Mouse (Mus musculus): ENCODE measurements at regions not wholly inside any gene's neighbourhood (a gene's known extent, or its start where the extent isn't known, plus 50 kb on each side); places are given as distances from the start of the nearest gene placed in this dataset.

GRCm38 (mm10) chr12:25162843-25163242 lies 65.9 kb upstream of the Id2 start:
- ATAC-seq (replicated peaks; ENCODE audit: low FRiP score) (no peak), DNase-seq (ENCODE audit: low spot score) (no peak)
- Histone ChIP-seq H3K4me2 (no peak overlapping the region), H3K9me3 (ENCODE audit: control insufficient read depth, low read length) (no peaks in the 10 kb centered on the region), H3K27me3 (replicated peaks; ENCODE audit: control insufficient read depth, insufficient read depth, low read length) (no peaks in the 10 kb centered on the region), H3K27ac (ENCODE audit: low read depth, low read length) (no peak overlapping the region), H3K36me3 (ENCODE audit: control insufficient read depth, insufficient read depth, low read length) (no peaks in the 10 kb centered on the region), H3K9ac (ENCODE audit: low read depth, low read length) (no peak overlapping the region), H3K4me3 (ENCODE audit: low read depth, low read length) (no peak overlapping the region), H3K4me1 (replicated peaks; ENCODE audit: control insufficient read depth, insufficient read depth, low read length) (no peaks in the 10 kb centered on the region; the same call in none of the 2 replicates)
- 85% methylated on average over 6 of the region's 6 CpGs for WGBS

DNA sequence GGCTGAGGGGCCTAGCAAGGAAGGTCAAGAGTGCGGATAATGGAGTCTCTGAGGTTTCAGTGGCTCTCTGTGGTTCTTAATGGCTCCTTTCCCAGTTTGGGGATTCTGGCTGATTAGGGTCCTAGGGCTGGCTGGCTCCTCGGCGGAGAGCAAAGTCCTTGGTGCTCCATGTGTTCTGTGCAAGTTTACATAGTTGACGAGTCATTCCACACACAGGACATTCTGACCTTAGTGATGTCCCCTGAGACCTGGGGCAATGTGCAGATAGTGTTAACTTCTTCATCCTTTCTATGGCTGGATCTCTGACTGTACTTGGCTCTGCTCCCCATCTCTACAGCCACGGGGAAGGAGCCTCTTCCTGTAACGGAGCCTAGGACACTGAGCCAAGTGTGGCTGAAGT lies 65.0 kb upstream of the Id2 start:
- Histone ChIP-seq H3K27me3 (replicated peaks; ENCODE audit: control insufficient read depth, insufficient read depth, low read length) (no peaks in the 10 kb centered on the region), H3K4me3 (ENCODE audit: low read depth, low read length) (no peak overlapping the region), H3K4me2 (no peak overlapping the region), H3K4me1 (replicated peaks; ENCODE audit: control insufficient read depth, insufficient read depth, low read length) (no peaks in the 10 kb centered on the region; the same call in none of the 2 replicates), H3K27ac (ENCODE audit: low read depth, low read length) (no peak overlapping the region), H3K9me3 (ENCODE audit: control insufficient read depth, low read length) (no peaks in the 10 kb centered on the region), H3K36me3 (ENCODE audit: control insufficient read depth, insufficient read depth, low read length) (no peaks in the 10 kb centered on the region), H3K9ac (ENCODE audit: low read depth, low read length) (no peak overlapping the region)
- no peak for ATAC-seq (replicated peaks; ENCODE audit: low FRiP score)
- WGBS: 72% methylated on average over 6 of the region's 6 CpGs
- no peak for DNase-seq (ENCODE audit: low spot score)

GRCm38 (mm10) chr12:25160990-25161843 lies 64.3 kb upstream of the Id2 start:
- 77% methylated on average over 15 of the region's 15 CpGs for WGBS
- no peaks in the 10 kb centered on the region; the same call in none of the 2 replicates for H3K4me1 ChIP-seq (replicated peaks; ENCODE audit: control insufficient read depth, insufficient read depth, low read length)
- no peak for ATAC-seq (replicated peaks; ENCODE audit: low FRiP score)
- no peak overlapping the region for H3K4me2 ChIP-seq
- H3K9me3 ChIP-seq (ENCODE audit: control insufficient read depth, low read length): no peaks in the 10 kb centered on the region
- no peak overlapping the region for H3K9ac ChIP-seq (ENCODE audit: low read depth, low read length)
- no peak for DNase-seq (ENCODE audit: low spot score)
- H3K36me3 ChIP-seq (ENCODE audit: control insufficient read depth, insufficient read depth, low read length): no peaks in the 10 kb centered on the region
- H3K4me3 ChIP-seq (ENCODE audit: low read depth, low read length): no peak overlapping the region
- H3K27ac ChIP-seq (ENCODE audit: low read depth, low read length): no peak overlapping the region
- no peaks in the 10 kb centered on the region for H3K27me3 ChIP-seq (replicated peaks; ENCODE audit: control insufficient read depth, insufficient read depth, low read length)

DNA sequence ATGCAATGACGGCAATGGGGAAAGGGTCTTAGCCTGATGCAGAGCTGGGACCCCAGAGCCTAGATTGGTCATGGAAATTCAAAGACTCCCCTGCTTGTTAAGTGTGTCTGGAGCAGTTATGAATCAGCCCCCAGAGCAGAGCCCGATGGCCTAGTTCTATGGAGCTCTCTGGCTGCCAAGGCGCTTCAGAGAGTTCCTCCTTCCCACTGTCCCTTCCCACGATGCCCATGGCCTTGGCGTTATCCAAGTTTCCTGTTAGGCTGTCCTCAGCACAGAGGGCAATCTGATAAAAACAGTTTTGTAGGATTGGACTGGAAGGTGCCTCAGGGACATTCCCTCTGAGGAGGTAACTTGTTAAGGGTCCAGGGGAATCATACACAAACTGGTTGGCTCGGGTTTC lies 62.2 kb upstream of the Id2 start:
- WGBS: 87% methylated on average over 6 of the region's 6 CpGs
- ATAC-seq (replicated peaks; ENCODE audit: low FRiP score) (no peak), DNase-seq (ENCODE audit: low spot score) (no peak)
- Histone ChIP-seq H3K36me3 (ENCODE audit: control insufficient read depth, insufficient read depth, low read length) (no peaks in the 10 kb centered on the region), H3K9me3 (ENCODE audit: control insufficient read depth, low read length) (no peaks in the 10 kb centered on the region), H3K4me3 (ENCODE audit: low read depth, low read length) (no peak overlapping the region), H3K27me3 (replicated peaks; ENCODE audit: control insufficient read depth, insufficient read depth, low read length) (no peaks in the 10 kb centered on the region), H3K9ac (ENCODE audit: low read depth, low read length) (no peak overlapping the region), H3K4me1 (replicated peaks; ENCODE audit: control insufficient read depth, insufficient read depth, low read length) (no peaks in the 10 kb centered on the region; the same call in none of the 2 replicates), H3K27ac (ENCODE audit: low read depth, low read length) (no peak overlapping the region), H3K4me2 (no peak overlapping the region)

DNA sequence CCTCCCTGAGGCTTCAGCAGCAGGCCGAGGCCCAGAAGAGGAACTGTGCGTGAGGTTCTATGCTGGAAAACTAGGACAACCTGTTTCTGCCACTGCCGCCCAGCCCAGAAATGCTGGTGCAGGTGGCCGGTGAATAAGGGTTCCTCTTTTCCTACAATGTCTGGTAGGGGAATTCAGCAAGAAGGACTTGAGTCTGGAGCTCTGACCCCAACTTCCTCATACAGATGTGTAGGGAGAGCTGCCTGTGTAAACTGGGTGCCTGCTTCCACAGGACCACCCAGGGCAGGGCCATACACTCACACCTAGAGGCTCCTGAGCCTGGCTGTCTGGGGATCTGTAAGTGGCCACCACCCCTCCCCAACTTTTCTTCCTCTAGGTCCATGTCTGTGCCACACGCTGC lies 60.3 kb upstream of the Id2 start:
- Histone ChIP-seq H3K4me2 (no peak overlapping the region), H3K4me3 (ENCODE audit: low read depth, low read length) (no peak overlapping the region), H3K9ac (ENCODE audit: low read depth, low read length) (no peak overlapping the region), H3K4me1 (replicated peaks; ENCODE audit: control insufficient read depth, insufficient read depth, low read length) (no peaks in the 10 kb centered on the region; the same call in 1 of the 2 replicates), H3K27ac (ENCODE audit: low read depth, low read length) (no peak overlapping the region), H3K27me3 (replicated peaks; ENCODE audit: control insufficient read depth, insufficient read depth, low read length) (no peaks in the 10 kb centered on the region), H3K9me3 (ENCODE audit: control insufficient read depth, low read length) (no peaks in the 10 kb centered on the region), H3K36me3 (ENCODE audit: control insufficient read depth, insufficient read depth, low read length) (no peaks in the 10 kb centered on the region)
- 57% methylated on average over 5 of the region's 5 CpGs for WGBS
- ATAC-seq (replicated peaks; ENCODE audit: low FRiP score): no peak
- no peak for DNase-seq (ENCODE audit: low spot score)

DNA sequence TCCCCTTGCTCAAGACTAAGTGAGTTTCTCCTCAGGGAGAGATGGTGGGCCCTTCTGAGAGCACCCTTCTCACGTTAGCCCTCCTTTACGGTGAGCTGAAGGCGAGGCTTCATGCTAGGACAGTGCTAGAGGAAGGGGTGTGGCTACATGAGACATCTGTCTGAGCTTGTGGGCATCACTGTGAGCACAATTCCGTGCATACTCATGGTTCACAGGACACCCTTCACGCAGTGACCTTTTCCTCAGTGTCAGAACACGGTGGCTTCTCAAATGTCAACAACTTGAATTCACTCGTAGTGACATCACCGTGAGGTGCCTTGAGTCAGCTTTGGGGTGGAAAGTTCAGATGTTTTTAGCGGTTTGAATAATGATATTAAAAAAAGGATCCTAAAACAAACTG lies 58.5 kb upstream of the Id2 start:
- Histone ChIP-seq H3K9me3 (ENCODE audit: control insufficient read depth, low read length) (no peaks in the 10 kb centered on the region), H3K36me3 (ENCODE audit: control insufficient read depth, insufficient read depth, low read length) (no peaks in the 10 kb centered on the region), H3K27ac (ENCODE audit: low read depth, low read length) (no peak overlapping the region), H3K4me2 (no peak overlapping the region), H3K4me3 (ENCODE audit: low read depth, low read length) (no peak overlapping the region), H3K4me1 (replicated peaks; ENCODE audit: control insufficient read depth, insufficient read depth, low read length) (no peaks in the 10 kb centered on the region), H3K9ac (ENCODE audit: low read depth, low read length) (no peak overlapping the region), H3K27me3 (replicated peaks; ENCODE audit: control insufficient read depth, insufficient read depth, low read length) (no peaks in the 10 kb centered on the region)
- DNase-seq (ENCODE audit: low spot score) (no peak), ATAC-seq (replicated peaks; ENCODE audit: low FRiP score) (no peak)
- 65% methylated on average over 9 of the region's 9 CpGs for WGBS

GRCm38 (mm10) chr12:25148099-25148498 lies 51.2 kb upstream of the Id2 start:
- 68% methylated on average over 6 of the region's 6 CpGs for WGBS
- Histone ChIP-seq H3K36me3 (ENCODE audit: control insufficient read depth, insufficient read depth, low read length) (no peaks in the 10 kb centered on the region), H3K9ac (ENCODE audit: low read depth, low read length) (no peak overlapping the region), H3K4me1 (replicated peaks; ENCODE audit: control insufficient read depth, insufficient read depth, low read length) (no peaks in the 10 kb centered on the region), H3K4me3 (ENCODE audit: low read depth, low read length) (no peak overlapping the region), H3K27ac (ENCODE audit: low read depth, low read length) (no peak overlapping the region), H3K4me2 (no peak overlapping the region), H3K27me3 (replicated peaks; ENCODE audit: control insufficient read depth, insufficient read depth, low read length) (no peaks in the 10 kb centered on the region), H3K9me3 (ENCODE audit: control insufficient read depth, low read length) (no peaks in the 10 kb centered on the region)
- ATAC-seq (replicated peaks; ENCODE audit: low FRiP score) (no peak), DNase-seq (ENCODE audit: low spot score) (no peak)
